Mouse (Mus musculus): ENCODE results near the gene Gm10190. TPM values are rescaled to one million over a fixed set of nuclear protein-coding genes. Genes with fewer than 3 reads are reported as not detected.
"Not testable (repeated sequence)": the region's sequence is repeated elsewhere in the genome, so short reads cannot be mapped to it uniquely, and the experiment has no call there.

Gm10190 gene
- polyA plus RNA-seq, 1 experiment = not detected

GRCm38 (mm10) chr17:80385671-80386070 is 12.3 kb upstream of the Gm10190 start:
- Histone ChIP-seq H3K4me3 (replicated peaks; ENCODE audit: control insufficient read depth, low read depth, low read length) (no peak overlapping the region), H3K27ac (ENCODE audit: control insufficient read depth, insufficient read depth, low read depth, low read length, poor library complexity) (no peak overlapping the region), H3K4me1 (ENCODE audit: control insufficient read depth, insufficient read depth, low read length) (no peaks in the 10 kb centered on the region; the same call in 1 of the 2 replicates)
- 30% methylated on average over 1 of the region's 1 CpGs for WGBS
- TF ChIP-seq POLR2A (IDR thresholded peaks at IDR 0.05; ENCODE audit: borderline replicate concordance, control insufficient read depth, low read depth, low read length) (no peak), CTCF (IDR thresholded peaks at IDR 0.05; ENCODE audit: control insufficient read depth, insufficient read depth, low read length) (no peak)

GRCm38 (mm10) chr17:80378386-80378785 is 5.0 kb upstream of the Gm10190 start:
- not testable (repeated sequence) for H3K27ac ChIP-seq (ENCODE audit: control insufficient read depth, insufficient read depth, low read depth, low read length, poor library complexity); H3K4me1 ChIP-seq (ENCODE audit: control insufficient read depth, insufficient read depth, low read length); H3K4me3 ChIP-seq (replicated peaks; ENCODE audit: control insufficient read depth, low read depth, low read length)

- 27% methylated on average over 29 of the region's 29 CpGs for WGBS
- TF ChIP-seq CTCF (IDR thresholded peaks at IDR 0.05; ENCODE audit: control insufficient read depth, insufficient read depth, low read length) = no peak
- no peak for TF ChIP-seq POLR2A (IDR thresholded peaks at IDR 0.05; ENCODE audit: borderline replicate concordance, control insufficient read depth, low read depth, low read length)
These were observed 370 bp upstream of the Gm10190 start for GRCm38 (mm10) chr17:80373726-80374096.

GRCm38 (mm10) chr17:80368606-80369005 is 4.7 kb downstream of the Gm10190 start:
- H3K27ac ChIP-seq (ENCODE audit: control insufficient read depth, insufficient read depth, low read depth, low read length, poor library complexity) = no peak overlapping the region
- peaks cover 2% of the 10 kb centered on the region; the same call in 1 of the 2 replicates for H3K4me1 ChIP-seq (ENCODE audit: control insufficient read depth, insufficient read depth, low read length)
- H3K4me3 ChIP-seq (replicated peaks; ENCODE audit: control insufficient read depth, low read depth, low read length) = no peak overlapping the region
- TF ChIP-seq CTCF (IDR thresholded peaks at IDR 0.05; ENCODE audit: control insufficient read depth, insufficient read depth, low read length) = no peak
- no peak for TF ChIP-seq POLR2A (IDR thresholded peaks at IDR 0.05; ENCODE audit: borderline replicate concordance, control insufficient read depth, low read depth, low read length)
- WGBS = 70% methylated on average over 9 of the region's 9 CpGs

More at GRCm38 (mm10) chr17:80373726-80374096, 370 bp upstream of the Gm10190 start:
- H3K4me1 ChIP-seq (ENCODE audit: control insufficient read depth, insufficient read depth, low read length) = peaks cover 2% of the 10 kb centered on the region; the same call in 1 of the 2 replicates
- H3K4me3 ChIP-seq (replicated peaks; ENCODE audit: control insufficient read depth, low read depth, low read length) = peak overlapping the region; percentile 7
- H3K27ac ChIP-seq (ENCODE audit: control insufficient read depth, insufficient read depth, low read depth, low read length, poor library complexity) = peak overlapping the region; percentile 59; the same call in 1 of the 2 replicates

- Histone ChIP-seq H3K4me3 (replicated peaks; ENCODE audit: control insufficient read depth, low read depth, low read length) (no peak overlapping the region), H3K4me1 (ENCODE audit: control insufficient read depth, insufficient read depth, low read length) (no peaks in the 10 kb centered on the region; the same call in 1 of the 2 replicates), H3K27ac (ENCODE audit: control insufficient read depth, insufficient read depth, low read depth, low read length, poor library complexity) (no peak overlapping the region)
- TF ChIP-seq POLR2A (IDR thresholded peaks at IDR 0.05; ENCODE audit: borderline replicate concordance, control insufficient read depth, low read depth, low read length) (no peak), CTCF (IDR thresholded peaks at IDR 0.05; ENCODE audit: control insufficient read depth, insufficient read depth, low read length) (no peak)
- WGBS = 84% methylated on average over 5 of the region's 5 CpGs
These were observed 6.1 kb downstream of the Gm10190 start for GRCm38 (mm10) chr17:80367276-80367675.

- 50% methylated on average over 8 of the region's 8 CpGs for WGBS
- Histone ChIP-seq H3K4me3 (replicated peaks; ENCODE audit: control insufficient read depth, low read depth, low read length) (no peak overlapping the region), H3K4me1 (ENCODE audit: control insufficient read depth, insufficient read depth, low read length) (no peaks in the 10 kb centered on the region), H3K27ac (ENCODE audit: control insufficient read depth, insufficient read depth, low read depth, low read length, poor library complexity) (no peak overlapping the region)
- no peak for TF ChIP-seq POLR2A (IDR thresholded peaks at IDR 0.05; ENCODE audit: borderline replicate concordance, control insufficient read depth, low read depth, low read length)
- TF ChIP-seq CTCF (IDR thresholded peaks at IDR 0.05; ENCODE audit: control insufficient read depth, insufficient read depth, low read length) = no peak
These were observed 13.1 kb downstream of the Gm10190 start for GRCm38 (mm10) chr17:80360245-80360644.

- TF ChIP-seq CTCF (IDR thresholded peaks at IDR 0.05; ENCODE audit: control insufficient read depth, insufficient read depth, low read length) (no peak), POLR2A (IDR thresholded peaks at IDR 0.05; ENCODE audit: borderline replicate concordance, control insufficient read depth, low read depth, low read length) (no peak)
- WGBS = 54% methylated on average over 6 of the region's 6 CpGs
- Histone ChIP-seq H3K4me1 (ENCODE audit: control insufficient read depth, insufficient read depth, low read length) (no peaks in the 10 kb centered on the region), H3K27ac (ENCODE audit: control insufficient read depth, insufficient read depth, low read depth, low read length, poor library complexity) (no peak overlapping the region), H3K4me3 (replicated peaks; ENCODE audit: control insufficient read depth, low read depth, low read length) (no peak overlapping the region)
These were observed 26.1 kb downstream of the Gm10190 start for GRCm38 (mm10) chr17:80347234-80347633.

GRCm38 (mm10) chr17:80346591-80347125 is 26.7 kb downstream of the Gm10190 start:
- TF ChIP-seq POLR2A (IDR thresholded peaks at IDR 0.05; ENCODE audit: borderline replicate concordance, control insufficient read depth, low read depth, low read length) (no peak), CTCF (IDR thresholded peaks at IDR 0.05; ENCODE audit: control insufficient read depth, insufficient read depth, low read length) (no peak)

GRCm38 (mm10) chr17:80345277-80345676 is 28.1 kb downstream of the Gm10190 start:
- WGBS = 71% methylated on average over 4 of the region's 4 CpGs
- Histone ChIP-seq H3K4me3 (replicated peaks; ENCODE audit: control insufficient read depth, low read depth, low read length) (no peak overlapping the region), H3K27ac (ENCODE audit: control insufficient read depth, insufficient read depth, low read depth, low read length, poor library complexity) (no peak overlapping the region), H3K4me1 (ENCODE audit: control insufficient read depth, insufficient read depth, low read length) (no peaks in the 10 kb centered on the region)
- peak; percentile 31; the same call in 1 of the 2 replicates for TF ChIP-seq CTCF (IDR thresholded peaks at IDR 0.05; ENCODE audit: control insufficient read depth, insufficient read depth, low read length)
- TF ChIP-seq POLR2A (IDR thresholded peaks at IDR 0.05; ENCODE audit: borderline replicate concordance, control insufficient read depth, low read depth, low read length) = no peak

More at GRCm38 (mm10) chr17:80346591-80347125, 26.7 kb downstream of the Gm10190 start:
- Histone ChIP-seq H3K27ac (ENCODE audit: control insufficient read depth, insufficient read depth, low read depth, low read length, poor library complexity) (no peak overlapping the region), H3K4me3 (replicated peaks; ENCODE audit: control insufficient read depth, low read depth, low read length) (no peak overlapping the region), H3K4me1 (ENCODE audit: control insufficient read depth, insufficient read depth, low read length) (no peaks in the 10 kb centered on the region)
- WGBS = 78% methylated on average over 11 of the region's 11 CpGs
